Mouse (Mus musculus): ENCODE results near the gene D130052B06Rik.

DNA sequence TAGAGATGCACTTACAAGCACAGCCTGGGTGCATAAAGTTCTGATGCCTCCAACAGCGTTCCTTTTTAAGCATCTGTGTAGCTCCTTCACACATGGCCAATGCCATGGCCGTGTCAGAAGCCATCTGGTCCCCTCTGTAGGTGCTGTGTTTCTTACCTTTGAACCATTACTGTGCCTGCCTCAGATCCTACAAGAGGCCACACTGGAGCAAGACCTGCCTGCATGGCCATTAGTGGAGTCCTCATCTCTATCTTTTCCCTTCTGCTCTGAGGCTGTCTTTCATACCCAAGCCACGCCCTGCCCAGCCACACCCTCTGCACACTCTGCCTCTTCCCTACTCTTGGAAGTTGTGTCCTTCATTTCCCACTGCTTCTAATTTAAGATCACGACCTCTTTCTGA is 6.3 kb upstream of the D130052B06Rik start:
- TF ChIP-seq CTCF (IDR thresholded peaks at IDR 0.05), result no peak
- TF ChIP-seq EP300 (IDR thresholded peaks at IDR 0.05), result no peak

Data from lung, postnatal 0 days (tissue).